8 mouse cellular contexts compared by ENCODE assay signal in genomic region chr8:70352000-70352384, GRCm38 (mm10). TPM values are rescaled to one million over a fixed set of nuclear protein-coding genes. Genes with fewer than 3 reads are reported as not detected.
DNase-seq lines count a peak whose midpoint lies in the region; ATAC-seq and TF ChIP-seq lines count a peak whose summit lies in the region.

No protein-coding gene starts in this region.

- no peaks in the 10 kb centered on the region for H3K36me3 ChIP-seq in thymus, adult 2 months (ENCODE audit: control insufficient read depth, insufficient read depth, low read length)
- peaks cover 43% of the 10 kb centered on the region for H3K36me3 ChIP-seq in liver, embryonic 13.5 days

- peaks cover 31% of the 10 kb centered on the region for H3K4me1 ChIP-seq in thymus, adult 2 months (replicated peaks; ENCODE audit: control insufficient read depth, insufficient read depth, low read length)
- peaks cover 88% of the 10 kb centered on the region for H3K4me1 ChIP-seq in liver, embryonic 13.5 days (replicated peaks)

- no peak for TF ChIP-seq CTCF in thymus, adult 2 months (IDR thresholded peaks at IDR 0.05; ENCODE audit: borderline replicate concordance, control insufficient read depth, extremely low read depth, insufficient read depth, low read length, poor library complexity)

- no peak overlapping the region for H3K27ac ChIP-seq in thymus, adult 2 months (ENCODE audit: control insufficient read depth, insufficient read depth, low read length)
- H3K27ac ChIP-seq in liver, embryonic 13.5 days = peak overlapping the region; percentile 97

- no peaks in the 10 kb centered on the region for H3K27me3 ChIP-seq in thymus, adult 2 months (ENCODE audit: control insufficient read depth, insufficient read depth, low read length)
- no peaks in the 10 kb centered on the region for H3K27me3 ChIP-seq in liver, embryonic 13.5 days

- no peaks in the 10 kb centered on the region for H3K9me3 ChIP-seq in liver, embryonic 13.5 days (replicated peaks)

- peak overlapping the region; percentile 75 for H3K4me3 ChIP-seq in thymus, adult 2 months (ENCODE audit: control insufficient read depth, insufficient read depth, low read length)
- H3K4me3 ChIP-seq in liver, embryonic 13.5 days (replicated peaks) = peak overlapping the region; percentile 90

- 25% methylated on average over 3 of the region's 3 CpGs for WGBS in thymus, adult 2 months
- WGBS in liver, embryonic 13.5 days (ENCODE audit: insufficient replicate concordance) = 16% methylated on average over 3 of the region's 3 CpGs

- ATAC-seq in liver, embryonic 13.5 days (ENCODE audit: low read depth) = no peak
- no peak for ATAC-seq in inflammation-experienced regulatory T-cells, adult 6 months

- no peak for TF ChIP-seq POLR2A in thymus, adult 2 months (IDR thresholded peaks at IDR 0.05; ENCODE audit: control insufficient read depth, extremely low read depth, insufficient read depth, low read length, poor library complexity)

- H3K9ac ChIP-seq in liver, embryonic 13.5 days = peak overlapping the region; percentile 99

- H3K4me2 ChIP-seq in liver, embryonic 13.5 days = peak overlapping the region; percentile 89

- DNase-seq in cerebellum, postnatal 10 days = peak; percentile 38 to 50
- DNase-seq in cerebellum, adult 9-11 months = no peak
- no peak for DNase-seq in thymus, adult 2 months
- no peak for DNase-seq in thymus, postnatal 10 days (ENCODE audit: low spot score in 2 of 2)
- DNase-seq in liver, embryonic 13.5 days = no peak
- no peak for DNase-seq in urinary bladder, postnatal 10 days (ENCODE audit: low spot score)
- DNase-seq in Muller cell, postnatal 12 days (ENCODE audit: inconsistent ontology term) = no peak

RNA-seq across cellular contexts. Expression of gene Upf1, which starts 1.1 kb away (rescaled TPM):
- 76.0 and 104 TPM in 2 replicates for polyA plus RNA-seq in thymus, adult 2 months (2012; rRNA removed)
- polyA plus RNA-seq in liver, embryonic 13.5 days (2015; fragmentation: Nextera tagmentation; extraction: Ambion mirVana) = 11.5 and 12.8 TPM in 2 replicates
- polyA plus RNA-seq in inflammation-experienced regulatory T-cells, adult 6 months (2017; shearing (Covaris generic)) = 10 to 100 TPM; 13.6 to 17.4 (median 14.2) TPM

RNA-seq across cellular contexts. Expression of gene Comp, which starts 21.4 kb away (rescaled TPM):
- polyA plus RNA-seq in thymus, adult 2 months (2012; rRNA removed) = 4.1 and 4.7 TPM in 2 replicates
- 0.48 and 0.58 TPM in 2 replicates for polyA plus RNA-seq in liver, embryonic 13.5 days (2015; fragmentation: Nextera tagmentation; extraction: Ambion mirVana)
- under 1 TPM in 2 of 3 experiments, not detected in 1; 0.24 to 0.40 TPM for polyA plus RNA-seq in inflammation-experienced regulatory T-cells, adult 6 months (2017; shearing (Covaris generic))

RNA-seq across cellular contexts. Expression of gene Gdf1, which starts 22.4 kb away (rescaled TPM):
- 0.13 and 0.23 TPM in 2 replicates for polyA plus RNA-seq in thymus, adult 2 months (2012; rRNA removed)
- 0.17 and 0.29 TPM in 2 replicates for polyA plus RNA-seq in liver, embryonic 13.5 days (2015; fragmentation: Nextera tagmentation; extraction: Ambion mirVana)
- under 1 TPM in 2 of 3 experiments, not detected in 1; 0.41 to 0.55 TPM for polyA plus RNA-seq in inflammation-experienced regulatory T-cells, adult 6 months (2017; shearing (Covaris generic))

RNA-seq across cellular contexts. Expression of gene Cers1, which starts 36.4 kb away (rescaled TPM):
- polyA plus RNA-seq in thymus, adult 2 months (2012; rRNA removed) = 0.13 and 0.61 TPM in 2 replicates
- 0.15 and 0.30 TPM in 2 replicates for polyA plus RNA-seq in liver, embryonic 13.5 days (2015; fragmentation: Nextera tagmentation; extraction: Ambion mirVana)
- polyA plus RNA-seq in inflammation-experienced regulatory T-cells, adult 6 months (2017; shearing (Covaris generic)) = not detected

RNA-seq across cellular contexts. Expression of gene Cope, which starts 49.7 kb away (rescaled TPM):
- polyA plus RNA-seq in thymus, adult 2 months (2012; rRNA removed) = 397 and 454 TPM in 2 replicates
- 170 and 197 TPM in 2 replicates for polyA plus RNA-seq in liver, embryonic 13.5 days (2015; fragmentation: Nextera tagmentation; extraction: Ambion mirVana)
- polyA plus RNA-seq in inflammation-experienced regulatory T-cells, adult 6 months (2017; shearing (Covaris generic)) = 100 to 1,000 TPM; 303 to 304 (median 304) TPM

Comparison
In these comparisons a context has a peak if more than half of its experiments do, and no peak if none do; other contexts are left out.
1. DNase-seq: peak in cerebellum, postnatal 10 days (2 of 2); none in cerebellum, adult 9-11 months (single experiment), thymus, adult 2 months (single experiment), thymus, postnatal 10 days (0 of 2), liver, embryonic 13.5 days (single experiment), urinary bladder, postnatal 10 days (single experiment) and Muller cell, postnatal 12 days (single experiment).